Mouse (Mus musculus) cerebellum, adult 2 months (tissue): Measurements from ENCODE around the gene Ccdc151. TPM values are rescaled to one million over a fixed set of nuclear protein-coding genes. Genes with fewer than 3 reads are reported as not detected.

Source experiments
- DNase-seq, 2 experiments: peaks; one replicate each; pipeline ENCODE4 v3.0.0; 2021
- H3K27ac ChIP-seq: fragments of 200-500 bp; 2 replicates; pipeline ENCODE4 v1.5.1; 2012; ENCODE audit warnings: low read length, control low read depth, inconsistent platforms; ENCODE audit not compliant: insufficient read depth
- H3K27me3 ChIP-seq: fragments of 200-500 bp; 2 replicates; pipeline ENCODE4 v1.6.1; 2012; ENCODE audit warnings: inconsistent platforms, mild to moderate bottlenecking, low read length, moderate library complexity; ENCODE audit not compliant: control insufficient read depth, insufficient read depth
- H3K4me1 ChIP-seq: fragments of 200-500 bp; 2 replicates; pipeline ENCODE4 v1.6.1; 2011; ENCODE audit warnings: low read length; ENCODE audit not compliant: control insufficient read depth, insufficient read depth
- H3K4me3 ChIP-seq: fragments of 200-500 bp; replicated peaks from 2 replicates; pipeline ENCODE3; 2011; ENCODE audit warnings: mild to moderate bottlenecking, low read depth, low read length, control low read depth; ENCODE audit not compliant: insufficient read depth
- CTCF ChIP-seq: fragments of 200-500 bp; IDR thresholded peaks from 2 replicates; pipeline ENCODE4 v1.5.1; 2011; ENCODE audit warnings: low read depth, mild to moderate bottlenecking, control low read depth, low read length, moderate library complexity, borderline replicate concordance; ENCODE audit not compliant: insufficient read depth
- POLR2A ChIP-seq: fragments of 200-500 bp; IDR thresholded peaks from 2 replicates; pipeline ENCODE4 v1.6.1; 2011; ENCODE audit warnings: low read length, control low read depth, borderline replicate concordance; ENCODE audit not compliant: insufficient read depth
- WGBS: fragments of 180-500 bp; shearing (Covaris S2); methylation state at CpG from one replicate; pipeline ENCODE4 v1.1.7; 2018; 5-methylcytosine and 5-hydroxymethylcytosine counted together
- polyA plus RNA-seq: library from polyadenylated mRNA; depleted of rRNA; stranded (reverse); fragments of >200 nt; gene quantifications from 2 replicates; pipeline ENCODE4 v1.2.3, GENCODE M21; 2012

Ccdc151 gene
- polyA plus RNA-seq, 1 experiment = 2.7 TPM

- DNase-seq = no peak
- H3K4me3 ChIP-seq = no peak overlapping the region
- H3K27ac ChIP-seq = no peak overlapping the region
- H3K4me1 ChIP-seq = peaks cover 23% of the 10 kb centered on the region
- TF ChIP-seq CTCF = no peak
- TF ChIP-seq POLR2A = no peak
- 60% methylated on average over 2 of the region's 2 CpGs for WGBS
- no peaks in the 10 kb centered on the region for H3K27me3 ChIP-seq
Measured at GRCm38 (mm10) chr9:22041832-22042231, 39.4 kb upstream of the Ccdc151 start.

GRCm38 (mm10) chr9:22037826-22038225 lies 35.4 kb upstream of the Ccdc151 start:
- TF ChIP-seq CTCF = no peak
- TF ChIP-seq POLR2A = no peak
- Histone ChIP-seq H3K4me1 (peaks cover 32% of the 10 kb centered on the region), H3K27me3 (no peaks in the 10 kb centered on the region), H3K4me3 (no peak overlapping the region), H3K27ac (no peak overlapping the region)
- DNase-seq = peak in 1 of 2 experiments; percentile 48
- WGBS = 8% methylated on average over 10 of the region's 10 CpGs

GRCm38 (mm10) chr9:22035300-22036044 lies 33.0 kb upstream of the Ccdc151 start:
- TF ChIP-seq POLR2A (no peak), CTCF (no peak)
- Histone ChIP-seq H3K27me3 (no peaks in the 10 kb centered on the region), H3K27ac (no peak overlapping the region), H3K4me1 (peaks cover 29% of the 10 kb centered on the region), H3K4me3 (no peak overlapping the region)
- peak in 1 of 2 experiments; percentile 44 for DNase-seq
- WGBS = 14% methylated on average over 6 of the region's 6 CpGs

GRCm38 (mm10) chr9:22030386-22030785 lies 28.0 kb upstream of the Ccdc151 start:
- WGBS = 91% methylated on average over 9 of the region's 9 CpGs
- Histone ChIP-seq H3K27me3 (no peaks in the 10 kb centered on the region), H3K4me1 (peaks cover 23% of the 10 kb centered on the region; the same call in 1 of the 2 replicates), H3K27ac (no peak overlapping the region), H3K4me3 (no peak overlapping the region)
- TF ChIP-seq CTCF = no peak
- no peak for TF ChIP-seq POLR2A
- DNase-seq = no peak

- DNase-seq = no peak
- 37% methylated on average over 7 of the region's 7 CpGs for WGBS
- Histone ChIP-seq H3K4me3 (no peak overlapping the region), H3K4me1 (peaks cover 21% of the 10 kb centered on the region), H3K27me3 (no peaks in the 10 kb centered on the region), H3K27ac (peak overlapping the region; percentile 18; the same call in 1 of the 2 replicates)
- TF ChIP-seq CTCF = no peak
- TF ChIP-seq POLR2A = no peak
Measured at GRCm38 (mm10) chr9:22028467-22028866, 26.0 kb upstream of the Ccdc151 start.

- peaks cover 21% of the 10 kb centered on the region for H3K4me1 ChIP-seq
- no peak overlapping the region for H3K4me3 ChIP-seq
- TF ChIP-seq POLR2A (no peak), CTCF (no peak)
- WGBS = 26% methylated on average over 8 of the region's 8 CpGs
- no peaks in the 10 kb centered on the region for H3K27me3 ChIP-seq
- DNase-seq = peak in 1 of 2 experiments; percentile 58
- peak overlapping the region; percentile 20; the same call in 1 of the 2 replicates for H3K27ac ChIP-seq
Measured at GRCm38 (mm10) chr9:22024592-22024991, 22.2 kb upstream of the Ccdc151 start.

- Histone ChIP-seq H3K27ac (peak overlapping the region; percentile 54), H3K4me3 (no peak overlapping the region), H3K27me3 (no peaks in the 10 kb centered on the region), H3K4me1 (peaks cover 19% of the 10 kb centered on the region)
- 23% methylated on average over 7 of the region's 7 CpGs for WGBS
- TF ChIP-seq POLR2A = no peak
- TF ChIP-seq CTCF = no peak
- DNase-seq = peak; percentile 63 to 81
Measured at GRCm38 (mm10) chr9:22017208-22017825, 14.9 kb upstream of the Ccdc151 start.

- peak overlapping the region; percentile 54; the same call in 1 of the 2 replicates for H3K27ac ChIP-seq
- DNase-seq = no peak
- no peak overlapping the region for H3K4me3 ChIP-seq
- no peaks in the 10 kb centered on the region for H3K27me3 ChIP-seq
- peaks cover 23% of the 10 kb centered on the region for H3K4me1 ChIP-seq
- 56% methylated on average over 10 of the region's 10 CpGs for WGBS
- TF ChIP-seq POLR2A (no peak), CTCF (no peak)
Measured at GRCm38 (mm10) chr9:22016245-22016644, 13.8 kb upstream of the Ccdc151 start.
